Mouse (Mus musculus): Measurements from ENCODE around the gene Nme8. TPM values are rescaled to one million over a fixed set of nuclear protein-coding genes. Genes with fewer than 3 reads are reported as not detected.
A peak's percentile ranks its signal among the peaks of the same experiment; 100 is the strongest.

Gene Nme8
- polyA plus RNA-seq, 1 experiment: 0.07 TPM

DNA sequence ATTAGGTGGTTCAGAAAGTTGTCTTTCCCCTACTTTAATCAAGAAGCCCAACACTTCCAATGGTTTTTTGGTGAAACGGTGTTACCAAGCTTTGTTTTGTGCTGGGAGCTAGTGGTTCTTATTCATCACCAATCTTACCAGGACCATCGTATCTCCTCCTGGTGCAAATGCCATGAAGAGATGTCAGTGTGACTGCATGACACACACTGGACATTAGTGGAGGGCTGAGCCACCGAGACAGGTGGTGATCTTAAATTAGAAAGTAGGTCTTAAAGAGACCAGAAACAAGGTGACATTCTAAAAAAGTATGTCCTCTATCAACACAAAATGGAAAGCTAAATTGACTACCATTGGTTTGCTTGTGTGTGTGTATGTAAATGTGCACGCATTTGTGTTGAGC, 79.5 kb downstream of the Nme8 start:
- TF ChIP-seq CTCF (IDR thresholded peaks at IDR 0.05; ENCODE audit: borderline replicate concordance, extremely low read depth, insufficient read depth, insufficient read length) (no peak), POLR2A (IDR thresholded peaks at IDR 0.05; ENCODE audit: borderline replicate concordance, extremely low read depth, insufficient read depth, insufficient read length, poor library complexity, severe bottlenecking) (no peak)
- DNase-seq (ENCODE audit: low read depth): no peak

DNA sequence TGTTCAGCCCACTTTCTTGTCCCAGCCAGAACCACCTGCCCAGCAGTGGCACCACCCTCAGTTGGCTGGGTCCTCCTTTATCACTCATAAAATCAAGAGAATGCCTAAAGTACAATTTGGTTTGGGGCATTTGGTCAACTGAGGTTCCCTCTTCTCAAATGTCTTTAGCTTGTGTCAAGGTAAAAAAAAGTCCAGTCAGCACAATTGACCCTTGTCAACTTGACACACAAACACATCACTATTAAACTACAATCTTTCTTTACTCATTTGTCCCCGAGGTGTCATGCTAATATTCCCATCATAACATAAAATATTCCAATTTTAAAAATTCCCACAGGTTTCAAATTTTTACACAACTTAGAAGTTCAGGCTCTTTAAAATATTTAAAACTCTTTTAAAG, 83.3 kb downstream of the Nme8 start:
- no peak for DNase-seq (ENCODE audit: low read depth)
- TF ChIP-seq POLR2A (IDR thresholded peaks at IDR 0.05; ENCODE audit: borderline replicate concordance, extremely low read depth, insufficient read depth, insufficient read length, poor library complexity, severe bottlenecking) (no peak), CTCF (IDR thresholded peaks at IDR 0.05; ENCODE audit: borderline replicate concordance, extremely low read depth, insufficient read depth, insufficient read length) (no peak)

DNA sequence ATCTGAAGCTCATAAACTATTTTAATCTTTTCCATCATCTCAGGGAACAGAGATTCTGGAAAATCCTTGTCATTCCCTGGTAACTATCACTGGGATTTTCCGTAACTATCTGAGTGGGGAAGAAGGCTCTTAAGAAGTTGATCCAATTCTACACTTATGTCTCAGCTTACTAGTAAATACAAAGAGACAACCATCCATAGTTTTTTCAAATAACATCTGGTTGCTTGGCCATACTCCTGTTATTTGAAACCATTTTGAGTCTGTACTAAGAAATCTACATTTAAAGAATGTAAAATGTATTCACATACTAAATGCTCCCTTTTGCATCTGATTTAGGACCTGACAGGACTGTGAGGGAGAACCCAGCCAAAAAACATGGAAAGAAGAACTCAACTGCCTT, 84.2 kb downstream of the Nme8 start:
- TF ChIP-seq POLR2A (IDR thresholded peaks at IDR 0.05; ENCODE audit: borderline replicate concordance, extremely low read depth, insufficient read depth, insufficient read length, poor library complexity, severe bottlenecking) (no peak), CTCF (IDR thresholded peaks at IDR 0.05; ENCODE audit: borderline replicate concordance, extremely low read depth, insufficient read depth, insufficient read length) (no peak)
- DNase-seq (ENCODE audit: low read depth): no peak

DNA sequence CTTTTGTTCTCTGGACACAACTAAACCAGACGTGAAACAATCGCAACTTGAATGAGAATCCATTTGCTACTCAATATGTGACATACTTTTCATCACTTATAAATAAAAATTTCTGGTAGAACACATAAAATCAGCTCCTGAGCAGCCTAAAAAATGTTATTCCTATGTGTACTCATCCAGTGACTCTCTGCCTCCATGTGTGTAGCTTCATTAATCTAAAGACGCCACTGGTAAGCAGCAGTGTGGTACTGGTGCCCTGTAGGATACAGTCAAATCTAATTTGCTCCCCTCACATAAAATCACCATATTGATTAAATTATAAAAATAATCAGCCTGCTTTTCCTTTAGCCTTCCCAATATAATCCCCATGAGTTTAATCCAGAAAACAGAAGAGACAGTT, 84.6 kb downstream of the Nme8 start:
- TF ChIP-seq POLR2A (IDR thresholded peaks at IDR 0.05; ENCODE audit: borderline replicate concordance, extremely low read depth, insufficient read depth, insufficient read length, poor library complexity, severe bottlenecking) (no peak), CTCF (IDR thresholded peaks at IDR 0.05; ENCODE audit: borderline replicate concordance, extremely low read depth, insufficient read depth, insufficient read length) (no peak)
- no peak for DNase-seq (ENCODE audit: low read depth)

DNA sequence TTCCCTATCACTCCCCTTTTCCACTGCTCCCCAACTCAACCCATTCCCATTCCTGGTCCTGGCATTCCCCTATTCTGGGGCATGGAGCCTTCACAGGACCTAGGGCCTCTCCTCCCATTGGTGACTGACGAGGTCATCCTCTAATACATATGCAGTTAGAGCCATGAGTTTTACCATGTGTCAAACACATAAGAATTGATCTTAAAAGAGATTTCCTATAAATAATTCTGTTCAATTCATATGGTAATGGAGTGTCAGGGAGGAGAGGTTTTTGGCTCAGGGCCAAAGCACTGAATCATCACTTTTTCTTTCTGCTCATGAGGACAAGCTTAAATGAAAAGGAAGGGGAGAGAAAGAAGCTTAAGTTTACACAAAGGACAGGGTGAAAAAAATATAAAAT, 85.2 kb downstream of the Nme8 start:
- peak; percentile 83 for DNase-seq (ENCODE audit: low read depth)
- no peak for TF ChIP-seq CTCF (IDR thresholded peaks at IDR 0.05; ENCODE audit: borderline replicate concordance, extremely low read depth, insufficient read depth, insufficient read length)
- no peak for TF ChIP-seq POLR2A (IDR thresholded peaks at IDR 0.05; ENCODE audit: borderline replicate concordance, extremely low read depth, insufficient read depth, insufficient read length, poor library complexity, severe bottlenecking)

DNA sequence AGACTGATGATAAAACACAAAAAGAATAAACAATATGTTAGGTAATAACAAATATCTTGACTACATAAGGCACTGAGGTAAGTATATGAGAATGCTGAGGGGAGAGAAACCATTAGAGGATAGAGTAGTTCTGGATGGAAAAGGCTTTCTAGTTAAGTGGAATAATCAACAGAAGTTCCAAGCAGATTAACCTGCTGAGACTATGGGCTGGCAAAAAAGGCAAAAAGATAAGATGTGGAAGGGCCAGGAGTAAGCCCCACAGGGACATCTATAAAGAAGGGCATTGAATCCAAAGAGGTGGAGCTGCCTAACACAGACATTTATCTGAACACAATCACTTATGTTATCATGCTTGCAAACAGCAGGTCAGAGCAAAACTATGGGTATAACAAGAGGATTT, 89.5 kb downstream of the Nme8 start:
- TF ChIP-seq POLR2A (IDR thresholded peaks at IDR 0.05; ENCODE audit: borderline replicate concordance, extremely low read depth, insufficient read depth, insufficient read length, poor library complexity, severe bottlenecking) (no peak), CTCF (IDR thresholded peaks at IDR 0.05; ENCODE audit: borderline replicate concordance, extremely low read depth, insufficient read depth, insufficient read length) (no peak)
- no peak for DNase-seq (ENCODE audit: low read depth)

DNA sequence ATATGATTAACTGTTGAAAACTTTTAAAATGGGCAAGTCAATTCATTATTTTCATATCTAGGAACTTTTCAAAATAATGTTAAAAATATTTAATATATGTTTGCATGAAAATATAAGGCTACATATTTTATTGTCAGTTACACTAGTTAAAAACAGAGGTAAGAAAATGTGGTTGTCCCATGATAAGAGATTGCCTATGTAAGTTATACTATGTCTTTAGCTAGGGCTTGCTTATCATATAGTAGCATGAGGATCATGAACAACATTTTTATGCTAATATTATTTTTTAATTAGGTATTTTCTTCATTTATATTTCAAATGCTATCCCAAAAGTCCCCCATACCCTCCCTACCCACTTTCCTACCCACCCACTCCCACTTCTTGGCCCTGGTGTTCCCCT, 92.7 kb downstream of the Nme8 start:
- TF ChIP-seq POLR2A (IDR thresholded peaks at IDR 0.05; ENCODE audit: borderline replicate concordance, extremely low read depth, insufficient read depth, insufficient read length, poor library complexity, severe bottlenecking) (no peak), CTCF (IDR thresholded peaks at IDR 0.05; ENCODE audit: borderline replicate concordance, extremely low read depth, insufficient read depth, insufficient read length) (no peak)
- DNase-seq (ENCODE audit: low read depth): no peak

DNA sequence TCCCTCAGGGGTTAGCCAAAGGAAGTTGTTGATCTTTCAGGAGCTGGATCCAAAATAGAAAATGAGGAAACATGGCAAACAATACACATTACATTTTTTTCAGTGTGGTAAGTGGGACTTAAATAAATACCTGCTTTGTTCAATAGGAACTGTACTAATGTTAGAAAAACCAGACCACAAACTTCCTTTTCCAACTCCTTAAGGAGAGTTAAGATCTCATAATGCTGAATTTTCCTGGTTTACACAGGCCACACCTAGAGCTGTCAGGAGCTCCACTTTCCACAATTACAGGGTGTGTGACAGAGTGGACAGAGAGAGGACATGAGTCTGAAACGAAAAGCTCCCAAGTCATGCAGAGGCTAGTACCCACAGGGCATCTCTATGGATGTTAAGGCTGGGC, 93.9 kb downstream of the Nme8 start:
- TF ChIP-seq POLR2A (IDR thresholded peaks at IDR 0.05; ENCODE audit: borderline replicate concordance, extremely low read depth, insufficient read depth, insufficient read length, poor library complexity, severe bottlenecking) (no peak), CTCF (IDR thresholded peaks at IDR 0.05; ENCODE audit: borderline replicate concordance, extremely low read depth, insufficient read depth, insufficient read length) (no peak)
- DNase-seq (ENCODE audit: low read depth): no peak

DNA sequence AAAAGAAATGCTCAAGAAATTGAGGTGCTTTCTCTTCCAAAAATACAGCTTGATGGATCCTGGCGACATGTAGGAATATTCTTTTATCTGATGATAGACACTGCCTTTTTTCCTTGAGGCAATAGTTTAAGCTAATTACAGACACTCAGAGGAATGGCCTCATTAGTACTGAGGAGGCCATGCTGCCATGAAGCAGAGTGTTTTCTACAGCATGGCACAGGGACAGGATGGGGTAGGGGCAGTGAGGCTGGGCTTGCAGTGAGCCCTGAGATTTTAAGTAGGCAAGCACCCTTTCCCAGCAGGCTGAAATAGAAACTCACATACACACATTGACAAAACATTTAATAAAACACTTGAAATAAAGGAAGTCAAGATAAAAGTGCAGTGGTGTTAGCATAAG, 95.1 kb downstream of the Nme8 start:
- no peak for TF ChIP-seq CTCF (IDR thresholded peaks at IDR 0.05; ENCODE audit: borderline replicate concordance, extremely low read depth, insufficient read depth, insufficient read length)
- no peak for TF ChIP-seq POLR2A (IDR thresholded peaks at IDR 0.05; ENCODE audit: borderline replicate concordance, extremely low read depth, insufficient read depth, insufficient read length, poor library complexity, severe bottlenecking)
- peak; percentile 50 for DNase-seq (ENCODE audit: low read depth)

DNA sequence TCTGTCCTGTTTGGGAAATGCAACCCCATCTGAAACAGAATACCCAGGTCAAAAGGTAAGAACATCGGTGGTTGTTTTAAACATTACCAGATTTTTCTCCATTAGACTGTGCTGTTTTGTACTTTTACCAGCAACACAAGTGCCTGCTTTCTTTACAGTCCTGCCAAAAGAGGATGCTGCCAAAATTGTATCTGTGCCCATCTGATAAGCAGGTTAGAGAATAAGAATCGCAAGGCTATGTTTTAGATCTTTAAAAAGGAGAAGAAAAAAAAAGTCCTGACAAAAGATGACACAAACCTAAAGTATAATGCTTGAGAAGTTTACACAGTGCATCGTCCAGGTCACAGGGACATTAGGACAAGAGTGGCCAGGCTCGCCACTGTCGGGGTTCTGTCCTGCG, 98.4 kb downstream of the Nme8 start:
- no peak for DNase-seq (ENCODE audit: low read depth)
- TF ChIP-seq POLR2A (IDR thresholded peaks at IDR 0.05; ENCODE audit: borderline replicate concordance, extremely low read depth, insufficient read depth, insufficient read length, poor library complexity, severe bottlenecking) (no peak), CTCF (IDR thresholded peaks at IDR 0.05; ENCODE audit: borderline replicate concordance, extremely low read depth, insufficient read depth, insufficient read length) (no peak)

DNA sequence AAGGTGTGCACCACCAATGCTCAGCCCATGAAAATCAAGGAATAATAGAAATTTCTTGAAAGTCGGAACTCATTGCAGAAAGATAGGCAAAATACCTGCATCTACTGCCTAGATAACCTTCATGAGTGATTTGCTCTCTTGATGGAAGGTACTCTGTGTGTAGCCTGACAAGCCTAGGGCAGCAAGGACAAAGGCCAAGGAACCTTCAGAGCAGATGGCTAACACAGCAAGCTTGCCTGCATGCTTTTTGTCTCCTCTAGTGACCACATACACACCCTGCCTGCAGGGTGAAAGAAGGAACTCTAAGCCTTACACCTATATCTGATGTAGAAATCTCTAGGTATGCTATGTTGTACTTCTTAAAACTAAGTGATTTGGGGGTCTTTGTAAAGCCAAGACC, 102.5 kb downstream of the Nme8 start:
- no peak for TF ChIP-seq POLR2A (IDR thresholded peaks at IDR 0.05; ENCODE audit: borderline replicate concordance, extremely low read depth, insufficient read depth, insufficient read length, poor library complexity, severe bottlenecking)
- TF ChIP-seq CTCF (IDR thresholded peaks at IDR 0.05; ENCODE audit: borderline replicate concordance, extremely low read depth, insufficient read depth, insufficient read length): no peak
- no peak for DNase-seq (ENCODE audit: low read depth)

Other genes starting within 250 kb of the Nme8 start
- gene Epdr1, start 77.9 kb downstream of the Nme8 start, polyA plus RNA-seq (2012; rRNA removed): 15.5 and 19.3 TPM in 2 replicates
- 3.2 and 3.4 TPM in 2 replicates for gene Sfrp4, start 74.7 kb downstream of the Nme8 start, polyA plus RNA-seq (2012; rRNA removed)
- 0.03 and 0.11 TPM in 2 replicates for gene Gpr141, start 126.5 kb upstream of the Nme8 start, polyA plus RNA-seq (2012; rRNA removed)

Measured in brain, embryonic 14.5 days (tissue).